Mouse (Mus musculus): ENCODE data around the gene Spint4. TPM values are rescaled to one million over a fixed set of nuclear protein-coding genes. Genes with fewer than 3 reads are reported as not detected.

The Spint4 gene
- total and polyA plus RNA-seq, 3 experiments, result not detected

- Histone ChIP-seq H3K79me2 (replicated peaks; ENCODE audit: control insufficient read depth, extremely low read depth, insufficient read depth, poor library complexity, severe bottlenecking) (peaks cover 7% of the 10 kb centered on the region), H3K4me2 (ENCODE audit: insufficient read depth, low read depth, poor library complexity, severe bottlenecking) (peak within 1 kb of the TSS; percentile 96), H3K27me3 (replicated peaks) (peaks cover 45% of the 10 kb centered on the region), H3K36me3 (replicated peaks in 1 of 2; ENCODE audit: control insufficient read depth in 1 of 2, insufficient read depth in 1 of 2, low read length in 1 of 2) (peaks cover 16 to 37% of the 10 kb centered on the region in 2 experiments), H3K4me1 (ENCODE audit: control insufficient read depth in 1 of 2, insufficient read depth in 2 of 2) (peaks cover 6 to 19% of the 10 kb centered on the region in 2 experiments; a peak in 3 of 4 replicates), H3K27ac (ENCODE audit: insufficient read depth, low read depth) (no peak within 1 kb of the TSS), H3K9ac (ENCODE audit: insufficient read depth, low read depth) (peak within 1 kb of the TSS; percentile 91), H3K4me3 (replicated peaks in 1 of 3; ENCODE audit: low read depth in 2 of 3, low read length in 2 of 3, poor library complexity in 1 of 3) (peak within 1 kb of the TSS; percentile 66 to 96 (median 96)), H3K9me3 (replicated peaks; ENCODE audit: low read length) (no peaks in the 10 kb centered on the region)
- dilution Hi-C loops (cut with MboI; ENCODE audit: extremely low pct_ligation_motif_present, extremely low pct_unique_long_range_greater_than_20kb, low sequenced_read_pairs), result no loop called here
- peak; percentile 90 for DNase-seq (ENCODE audit: extremely low read depth)
- TF ChIP-seq NRF1 (IDR thresholded peaks at IDR 0.05; ENCODE audit: low read depth, low read length) (peak; percentile 93), SIN3A (IDR thresholded peaks at IDR 0.05; ENCODE audit: low read length) (peak; percentile 96), MEF2A (IDR thresholded peaks at IDR 0.05; ENCODE audit: borderline replicate concordance, low read depth, low read length) (no peak), ZMIZ1 (IDR thresholded peaks at IDR 0.05; ENCODE audit: low read depth, low read length) (0 out of 2 replicates have a peak, but pooled peaks have one; percentile 42), MXI1 (IDR thresholded peaks at IDR 0.05; ENCODE audit: low read depth, low read length) (peak; percentile 98), POLR2A (IDR thresholded peaks at IDR 0.05; ENCODE audit: low read depth, low read length) (peak; percentile 66; the same call in 1 of the 2 replicates), HCFC1 (IDR thresholded peaks at IDR 0.05; ENCODE audit: low read depth, low read length) (peak; percentile 84), BHLHE40 (IDR thresholded peaks at IDR 0.05; ENCODE audit: low read depth, low read length) (peak; percentile 43; the same call in 1 of the 2 replicates), ELF1 (IDR thresholded peaks at IDR 0.05; ENCODE audit: low read depth, low read length) (peak; percentile 94), USF1 (IDR thresholded peaks at IDR 0.05; ENCODE audit: low read depth, low read length) (no peak), KAT2A (IDR thresholded peaks at IDR 0.05; ENCODE audit: insufficient replicate concordance, low read length) (peak; percentile 70; the same call in 1 of the 2 replicates), PAX5 (IDR thresholded peaks at IDR 0.05; ENCODE audit: low read length) (no peak), CTCF (conservative IDR thresholded peaks at IDR 0.05 in 1 of 2, IDR thresholded peaks at IDR 0.05 in 1 of 2; ENCODE audit: low read depth in 2 of 2, low read length in 2 of 2) (no peak), MYC (IDR thresholded peaks at IDR 0.05; ENCODE audit: low read depth, low read length) (no peak), RCOR1 (conservative IDR thresholded peaks at IDR 0.05; ENCODE audit: low read depth, low read length) (no peak), TCF12 (IDR thresholded peaks at IDR 0.05; ENCODE audit: low read depth, low read length) (peak; percentile 39; the same call in 1 of the 2 replicates)
- in situ Hi-C loops (cut with MboI; ENCODE audit: low pct_ligation_motif_present, low pct_unique_long_range_greater_than_20kb, low sequenced_read_pairs), result loop anchor here (25.0 kb wide), 1 partner anchor 334 kb away; the partner anchor contains the start of genes Matn4 and Rbpjl
These were observed 47.7 kb downstream of the Spint4 start, which contains the start of the genes Wfdc3 and Dnttip1 for GRCm38 (mm10) chr2:164745843-164746479. Gene Wfdc3, minus strand, starts transcription at chr2:164745931. Gene Dnttip1, plus strand, starts transcription at chr2:164745983.

- dilution Hi-C loops (cut with MboI; ENCODE audit: extremely low pct_ligation_motif_present, extremely low pct_unique_long_range_greater_than_20kb, low sequenced_read_pairs), result no loop called here
- peaks cover 18 to 41% of the 10 kb centered on the region in 2 experiments for H3K36me3 ChIP-seq (replicated peaks in 1 of 2; ENCODE audit: control insufficient read depth in 1 of 2, insufficient read depth in 1 of 2, low read length in 1 of 2)
- peaks cover 9% of the 10 kb centered on the region for H3K79me2 ChIP-seq (replicated peaks; ENCODE audit: control insufficient read depth, extremely low read depth, insufficient read depth, poor library complexity, severe bottlenecking)
- DNase-seq (ENCODE audit: extremely low read depth), result peak; percentile 3
- H3K27ac ChIP-seq (ENCODE audit: insufficient read depth, low read depth), result no peak overlapping the region
- TF ChIP-seq NELFE (IDR thresholded peaks at IDR 0.05; ENCODE audit: low read depth, low read length), result no peak
- TF ChIP-seq JUND (conservative IDR thresholded peaks at IDR 0.05; ENCODE audit: low read depth, low read length), result no peak
- TF ChIP-seq TBP (conservative IDR thresholded peaks at IDR 0.05; ENCODE audit: low read depth, low read length), result no peak
- in situ Hi-C loops (cut with MboI; ENCODE audit: low pct_ligation_motif_present, low pct_unique_long_range_greater_than_20kb, low sequenced_read_pairs), result loop anchor here (25.0 kb wide), 1 partner anchor 334 kb away; the partner anchor contains the start of genes Matn4 and Rbpjl
- peak overlapping the region; percentile 96 for H3K4me2 ChIP-seq (ENCODE audit: insufficient read depth, low read depth, poor library complexity, severe bottlenecking)
- peaks cover 6 to 19% of the 10 kb centered on the region in 2 experiments; a peak in 3 of 4 replicates for H3K4me1 ChIP-seq (ENCODE audit: control insufficient read depth in 1 of 2, insufficient read depth in 2 of 2)
- peaks cover 38% of the 10 kb centered on the region for H3K27me3 ChIP-seq (replicated peaks)
- peak overlapping the region; percentile 91 for H3K9ac ChIP-seq (ENCODE audit: insufficient read depth, low read depth)
- H3K9me3 ChIP-seq (replicated peaks; ENCODE audit: low read length), result no peaks in the 10 kb centered on the region
- H3K4me3 ChIP-seq (replicated peaks in 1 of 3; ENCODE audit: low read depth in 2 of 3, low read length in 2 of 3, poor library complexity in 1 of 3), result peak overlapping the region; percentile 66 to 96 (median 96)
These were observed 48.4 kb downstream of the Spint4 start for GRCm38 (mm10) chr2:164746693-164747092.
